Mouse (Mus musculus) layer of hippocampus, postnatal 10 days (tissue): Measurements from ENCODE around the gene Rrp1. TPM values are rescaled to one million over a fixed set of nuclear protein-coding genes. Genes with fewer than 3 reads are reported as not detected.

Experiments
- DNase-seq, 2 experiments: peaks; one replicate each; pipeline ENCODE4 v3.0.0; 2021; ENCODE audit warnings: low spot score in 2 of 2
- long read RNA-seq: library from polyadenylated mRNA; stranded (forward); transcript quantifications from one replicate; pipeline ENCODE4 v2.0.0, GENCODE M21; 2023
- total RNA-seq, 2 experiments: library from RNA; stranded (reverse); gene quantifications; 2 replicates each; pipeline ENCODE4 v1.2.3; 2021

The Rrp1 gene
- 100 to 1,000 TPM; 316 to 337 TPM for total RNA-seq
- long read RNA-seq, partial matches to known transcripts = 34 of 57 reads
- long read RNA-seq, other reads (novel, unspliced or antisense) = 23 of 57 reads

- DNase-seq = peak; percentile 98 to 99
Observed at GRCm38 (mm10) chr10:78412319-78413151, at the start of gene Rrp1. Rrp1 (minus strand) TSS chr10:78413043.

- DNase-seq = no peak
Observed at GRCm38 (mm10) chr10:78461767-78462166, 48.9 kb upstream of the Rrp1 start.

- no peak for DNase-seq
Observed at GRCm38 (mm10) chr10:78460463-78460862, 47.6 kb upstream of the Rrp1 start.

- DNase-seq = no peak
Observed at GRCm38 (mm10) chr10:78458348-78459111, 45.7 kb upstream of the Rrp1 start.

GRCm38 (mm10) chr10:78457495-78458347, 44.9 kb upstream of the Rrp1 start:
- DNase-seq = peak in 1 of 2 experiments; percentile 39

GRCm38 (mm10) chr10:78456696-78457095, 43.9 kb upstream of the Rrp1 start:
- peak in 1 of 2 experiments; percentile 46 for DNase-seq

- DNase-seq = no peak
Observed at GRCm38 (mm10) chr10:78452641-78453040, 39.8 kb upstream of the Rrp1 start.

GRCm38 (mm10) chr10:78450761-78451160, 37.9 kb upstream of the Rrp1 start:
- DNase-seq = no peak

- no peak for DNase-seq
Observed at GRCm38 (mm10) chr10:78447396-78447795, 34.6 kb upstream of the Rrp1 start.

- no peak for DNase-seq
Observed at GRCm38 (mm10) chr10:78446195-78446594, 33.4 kb upstream of the Rrp1 start.

- no peak for DNase-seq
Observed at GRCm38 (mm10) chr10:78442292-78442691, 29.4 kb upstream of the Rrp1 start.

GRCm38 (mm10) chr10:78441606-78442005, 28.8 kb upstream of the Rrp1 start:
- no peak for DNase-seq

GRCm38 (mm10) chr10:78440812-78441211, 28.0 kb upstream of the Rrp1 start:
- DNase-seq = no peak

GRCm38 (mm10) chr10:78439990-78440389, 27.1 kb upstream of the Rrp1 start:
- no peak for DNase-seq

GRCm38 (mm10) chr10:78439550-78439949, 26.7 kb upstream of the Rrp1 start:
- DNase-seq = no peak

- peak; percentile 91 for DNase-seq
Observed at GRCm38 (mm10) chr10:78438094-78438493, 25.3 kb upstream of the Rrp1 start.

GRCm38 (mm10) chr10:78432853-78433252, 20.0 kb upstream of the Rrp1 start:
- DNase-seq = no peak

GRCm38 (mm10) chr10:78429776-78430175, 16.9 kb upstream of the Rrp1 start:
- no peak for DNase-seq

- no peak for DNase-seq
Observed at GRCm38 (mm10) chr10:78429180-78429579, 16.3 kb upstream of the Rrp1 start.

- no peak for DNase-seq
Observed at GRCm38 (mm10) chr10:78428070-78428469, 15.2 kb upstream of the Rrp1 start.

GRCm38 (mm10) chr10:78426117-78426735, 13.4 kb upstream of the Rrp1 start:
- DNase-seq = no peak
